Mouse (Mus musculus) layer of hippocampus, adult 9-11 months (tissue): Measurements from ENCODE around the gene Olfr1112.
"Not testable (repeated sequence)": the region's sequence is repeated elsewhere in the genome, so short reads cannot be mapped to it uniquely, and the experiment has no call there.

ENCODE experiments used
- DNase-seq: peaks from one replicate; pipeline ENCODE4 v3.0.0; 2022

Olfr1112 gene

GRCm38 (mm10) chr2:87187498-87187897 lies at the start of gene Olfr1112:
TSS of gene Olfr1112 (plus strand) at chr2:87187798.
- no peak for DNase-seq

GRCm38 (mm10) chr2:87140200-87140599 lies 47.4 kb upstream of the Olfr1112 start, which contains the start of gene Olfr1110:
TSS of gene Olfr1110 (minus strand) at chr2:87140300.
- DNase-seq, result no peak

GRCm38 (mm10) chr2:87152524-87152923 lies 35.1 kb upstream of the Olfr1112 start, which contains the start of gene Olfr1111:
TSS of gene Olfr1111 (minus strand) at chr2:87152624.
- DNase-seq, result no peak

GRCm38 (mm10) chr2:87167731-87168130 lies 19.9 kb upstream of the Olfr1112 start:
- not testable (repeated sequence) for DNase-seq

- DNase-seq, result no peak
Observed at GRCm38 (mm10) chr2:87208670-87209069, 21.1 kb downstream of the Olfr1112 start, which contains the start of gene Olfr1113. TSS of gene Olfr1113 (plus strand) at chr2:87208970.
